In the genomic region with DNA sequence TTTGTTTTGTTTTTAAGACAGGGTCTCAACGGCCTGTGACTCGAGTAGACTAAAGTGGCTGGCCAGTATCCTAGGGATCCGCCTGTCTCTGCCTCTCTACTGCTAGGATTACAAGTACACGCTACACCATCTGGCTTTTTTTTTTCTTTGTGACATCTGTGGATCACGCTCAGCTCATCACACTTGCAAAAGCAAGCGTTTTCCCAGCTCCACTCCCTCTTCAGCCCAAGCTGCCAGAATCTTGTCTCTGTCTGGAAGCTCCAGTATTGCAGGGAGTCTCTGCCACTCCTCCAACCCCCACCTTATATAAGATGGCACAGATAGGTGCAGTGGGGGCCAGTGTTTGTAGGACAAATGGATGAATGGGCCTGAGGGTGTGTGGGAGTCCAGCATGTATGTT, we compare ENCODE assay signal across 14 mouse cellular contexts. TPM values are rescaled to one million over a fixed set of nuclear protein-coding genes. Genes with fewer than 3 reads are reported as not detected.
A peak's percentile ranks its signal among the peaks of the same experiment; 100 is the strongest.
DNase-seq lines count a peak whose midpoint lies in the region; ATAC-seq and TF ChIP-seq lines count a peak whose summit lies in the region.
"Had no signal": no experiment of that assay in that cellular context is flagged by ENCODE, and none has a peak within 500 bp of the region (broad histone marks: within the 10 kb centered on the region; RNA-seq: fewer than 3 reads in every experiment).

No protein-coding gene starts in this region.

- 0 out of 2 replicates have a peak, but pooled peaks have one; percentile 18 for ATAC-seq in hindbrain, postnatal 0 days
- no peak for ATAC-seq in hindbrain, embryonic 16.5 days
- ATAC-seq: inflammation-experienced regulatory T-cells, adult 6 months had no signal

- 68% methylated on average over 6 of the region's 6 CpGs for WGBS in hindbrain, postnatal 0 days
- 79% methylated on average over 6 of the region's 6 CpGs for WGBS in hindbrain, embryonic 16.5 days

- no peaks in the 10 kb centered on the region; the same call in 1 of the 2 replicates for H3K36me3 ChIP-seq in hindbrain, postnatal 0 days (ENCODE audit: insufficient read depth, low read length)
- H3K36me3 ChIP-seq in hindbrain, embryonic 16.5 days (ENCODE audit: control insufficient read depth, insufficient read depth, low read length), result peaks cover 16% of the 10 kb centered on the region
- H3K36me3 ChIP-seq: stomach, embryonic 15.5 days had no signal

- TF ChIP-seq CTCF in hindbrain, postnatal 0 days (IDR thresholded peaks at IDR 0.05; ENCODE audit: low read depth), result no peak

- no peaks in the 10 kb centered on the region for H3K27me3 ChIP-seq in hindbrain, postnatal 0 days (ENCODE audit: insufficient read depth, low read length)
- H3K27me3 ChIP-seq in hindbrain, embryonic 16.5 days (replicated peaks; ENCODE audit: control insufficient read depth, insufficient read depth, low read length), result no peaks in the 10 kb centered on the region
- H3K27me3 ChIP-seq: neural tube, embryonic 12.5 days; stomach, embryonic 15.5 days had no signal

- no peak overlapping the region for H3K4me3 ChIP-seq in hindbrain, postnatal 0 days (ENCODE audit: low read length)
- no peak overlapping the region for H3K4me3 ChIP-seq in hindbrain, embryonic 16.5 days (ENCODE audit: low read length)
- H3K4me3 ChIP-seq: erythroblast, embryonic 14.5 days; neural tube, embryonic 12.5 days; stomach, embryonic 15.5 days had no signal

- no peak overlapping the region for H3K9ac ChIP-seq in hindbrain, postnatal 0 days (replicated peaks; ENCODE audit: low read length)
- no peak overlapping the region for H3K9ac ChIP-seq in hindbrain, embryonic 16.5 days (ENCODE audit: low read depth, low read length)
- H3K9ac ChIP-seq: neural tube, embryonic 12.5 days; stomach, embryonic 15.5 days had no signal

- no peak overlapping the region for H3K27ac ChIP-seq in hindbrain, postnatal 0 days
- no peak overlapping the region; the same call in 1 of the 2 replicates for H3K27ac ChIP-seq in hindbrain, embryonic 16.5 days (ENCODE audit: low read depth, low read length)
- H3K27ac ChIP-seq: neural tube, embryonic 12.5 days; stomach, embryonic 15.5 days had no signal

- H3K9me3 ChIP-seq in hindbrain, postnatal 0 days (ENCODE audit: low read length), result no peaks in the 10 kb centered on the region
- H3K9me3 ChIP-seq in hindbrain, embryonic 16.5 days (ENCODE audit: control insufficient read depth, low read length), result no peaks in the 10 kb centered on the region
- H3K9me3 ChIP-seq: neural tube, embryonic 12.5 days; stomach, embryonic 15.5 days had no signal

- no peak for DNase-seq in hindbrain, postnatal 0 days (ENCODE audit: low spot score)
- DNase-seq in MN1 (ENCODE audit: low spot score), result peak; percentile 12
- DNase-seq in frontal cortex, adult 2 months (ENCODE audit: extremely low spot score in 1 of 2, low spot score in 1 of 2), result peak; percentile 86 to 87
- DNase-seq in left cerebral cortex, adult 8-10 months (ENCODE audit: low spot score in 2 of 2), result peak; percentile 24 to 90
- no peak for DNase-seq in kidney, adult 8-10 months
- DNase-seq in gastrocnemius, postnatal 10 days, result no peak
- DNase-seq in gastrocnemius, postnatal 14 days, result no peak
- DNase-seq: kidney, postnatal 25 days had no signal

- H3K4me1 ChIP-seq in hindbrain, postnatal 0 days (ENCODE audit: insufficient read depth, low read length), result no peaks in the 10 kb centered on the region
- no peaks in the 10 kb centered on the region for H3K4me1 ChIP-seq in hindbrain, embryonic 16.5 days (ENCODE audit: control insufficient read depth, insufficient read depth, low read depth, low read length)
- H3K4me1 ChIP-seq: neural tube, embryonic 12.5 days; stomach, embryonic 15.5 days had no signal

- no peak overlapping the region for H3K4me2 ChIP-seq in hindbrain, postnatal 0 days (ENCODE audit: low read depth, low read length)
- H3K4me2 ChIP-seq in hindbrain, embryonic 16.5 days (ENCODE audit: low read length), result no peak overlapping the region
- H3K4me2 ChIP-seq: liver, embryonic 11.5 days; neural tube, embryonic 12.5 days; stomach, embryonic 15.5 days had no signal

- intact Hi-C loops in gastrocnemius, postnatal 14 days (cut with DNase I; ENCODE audit: low total_unique reads), result no loop called here

RNA-seq across cellular contexts. Expression of a gene that starts 54.6 kb away (rescaled TPM):
- total RNA-seq in hindbrain, postnatal 0 days (2014; rRNA removed), result 6.0 and 8.3 TPM in 2 replicates
- 50.8 and 51.8 TPM in 2 replicates for polyA plus RNA-seq in hindbrain, postnatal 0 days (2015; fragmentation: Nextera tagmentation; extraction: Ambion mirVana)
- polyA plus RNA-seq in hindbrain, embryonic 16.5 days (2015; fragmentation: Nextera tagmentation; extraction: Ambion mirVana), result 40.8 and 43.5 TPM in 2 replicates
- 16.6 and 18.4 TPM in 2 replicates for polyA plus RNA-seq in frontal cortex, adult 2 months (2012; rRNA removed)
- total RNA-seq in left cerebral cortex, adult 8-10 months (2022), result 10 to 100 TPM; 24.9 to 36.6 (median 29.2) TPM
- total RNA-seq in gastrocnemius, postnatal 10 days (2021), result 10 to 100 TPM; 28.5 to 29.8 TPM
- 10 to 100 TPM; 31.7 to 32.0 TPM for total RNA-seq in gastrocnemius, postnatal 14 days (2021)

RNA-seq across cellular contexts. Expression of a gene that starts 59.0 kb away (rescaled TPM):
- 112 and 125 TPM in 2 replicates for total RNA-seq in hindbrain, postnatal 0 days (2014; rRNA removed)
- polyA plus RNA-seq in hindbrain, postnatal 0 days (2015; fragmentation: Nextera tagmentation; extraction: Ambion mirVana), result 164 and 165 TPM in 2 replicates
- 162 and 165 TPM in 2 replicates for polyA plus RNA-seq in hindbrain, embryonic 16.5 days (2015; fragmentation: Nextera tagmentation; extraction: Ambion mirVana)
- 85.1 and 92.1 TPM in 2 replicates for polyA plus RNA-seq in frontal cortex, adult 2 months (2012; rRNA removed)
- total RNA-seq in left cerebral cortex, adult 8-10 months (2022), result 100 to 1,000 TPM; 142 to 166 (median 150) TPM
- total RNA-seq in gastrocnemius, postnatal 10 days (2021), result 100 to 1,000 TPM; 203 to 246 TPM
- 100 to 1,000 TPM; 245 to 287 TPM for total RNA-seq in gastrocnemius, postnatal 14 days (2021)

Comparison
In these comparisons a context has a peak if more than half of its experiments do, and no peak if none do; other contexts are left out.
1. DNase-seq: peak in MN1 (single experiment), frontal cortex, adult 2 months (2 of 2) and left cerebral cortex, adult 8-10 months (2 of 2); none in hindbrain, postnatal 0 days (single experiment), kidney, adult 8-10 months (0 of 2), gastrocnemius, postnatal 10 days (single experiment) and gastrocnemius, postnatal 14 days (single experiment).